Mouse (Mus musculus) forebrain, embryonic 14.5 days (tissue): ENCODE data around the gene Prrg3. TPM values are rescaled to one million over a fixed set of nuclear protein-coding genes. Genes with fewer than 3 reads are reported as not detected.
A peak's percentile ranks its signal among the peaks of the same experiment; 100 is the strongest.

Experiments used
- ATAC-seq: fragments of 200-750 bp; cut with Nextera tagmentation; 2 replicates; pipeline ENCODE4 v1.8.0; 2017; ENCODE audit warnings: mild to moderate bottlenecking, moderate library complexity
- DNase-seq: peaks from one replicate; pipeline ENCODE4 v3.0.0-alpha.2; 2015; ENCODE audit warnings: low spot score
- H3K27ac ChIP-seq: fragments of 300-500 bp; sonication (generic); 2 replicates; pipeline ENCODE4 v1.5.1; 2014; ENCODE audit warnings: low read depth, mild to moderate bottlenecking, control low read depth, low read length, moderate library complexity
- H3K27me3 ChIP-seq: fragments of 300-500 bp; sonication (generic); replicated peaks from 2 replicates; pipeline ENCODE4 v1.6.1; 2014; ENCODE audit warnings: low read length, control low read depth, mixed read lengths; ENCODE audit not compliant: control insufficient read depth, insufficient read depth
- H3K36me3 ChIP-seq: fragments of 300-500 bp; sonication (generic); 2 replicates; pipeline ENCODE4 v1.6.1; 2014; ENCODE audit warnings: low read length, control low read depth; ENCODE audit not compliant: control insufficient read depth, insufficient read depth
- H3K4me1 ChIP-seq: fragments of 300-500 bp; sonication (generic); 2 replicates; pipeline ENCODE4 v1.6.1; 2014; ENCODE audit warnings: antibody characterized with exemption, low read length, control low read depth; ENCODE audit not compliant: control insufficient read depth, insufficient read depth
- H3K4me2 ChIP-seq: fragments of 300-500 bp; sonication (generic); 2 replicates; pipeline ENCODE4 v1.6.1; 2014; ENCODE audit warnings: mild to moderate bottlenecking, control low read depth, low read length
- H3K4me3 ChIP-seq: fragments of 300-500 bp; sonication (generic); 2 replicates; pipeline ENCODE4 v1.5.1; 2014; ENCODE audit warnings: low read depth, low read length, control low read depth
- H3K9ac ChIP-seq: fragments of 300-500 bp; sonication (generic); 2 replicates; pipeline ENCODE4 v1.6.1; 2014; ENCODE audit warnings: mild to moderate bottlenecking, low read length, control low read depth, moderate library complexity
- H3K9me3 ChIP-seq: fragments of 300-500 bp; sonication (generic); replicated peaks from 2 replicates; pipeline ENCODE4 v1.6.1; 2016; ENCODE audit warnings: low read length, control low read depth, mixed read lengths; ENCODE audit not compliant: control insufficient read depth
- WGBS: fragments of 180-500 bp; shearing (Covaris S2); extraction: QIAGEN DNeasy Blood & Tissue Kit; methylation state at CpG from one replicate; pipeline ENCODE4 v1.1.7; 2014; 5-methylcytosine and 5-hydroxymethylcytosine counted together
- polyA plus RNA-seq: library from polyadenylated mRNA; unstranded; fragments of >200 nt; fragmentation: Nextera tagmentation; extraction: Ambion mirVana; gene quantifications from 2 replicates; pipeline ENCODE4 v1.2.1, GENCODE M21; 2014

The Prrg3 gene
- 4.9 and 7.5 TPM in 2 replicates for polyA plus RNA-seq

DNA sequence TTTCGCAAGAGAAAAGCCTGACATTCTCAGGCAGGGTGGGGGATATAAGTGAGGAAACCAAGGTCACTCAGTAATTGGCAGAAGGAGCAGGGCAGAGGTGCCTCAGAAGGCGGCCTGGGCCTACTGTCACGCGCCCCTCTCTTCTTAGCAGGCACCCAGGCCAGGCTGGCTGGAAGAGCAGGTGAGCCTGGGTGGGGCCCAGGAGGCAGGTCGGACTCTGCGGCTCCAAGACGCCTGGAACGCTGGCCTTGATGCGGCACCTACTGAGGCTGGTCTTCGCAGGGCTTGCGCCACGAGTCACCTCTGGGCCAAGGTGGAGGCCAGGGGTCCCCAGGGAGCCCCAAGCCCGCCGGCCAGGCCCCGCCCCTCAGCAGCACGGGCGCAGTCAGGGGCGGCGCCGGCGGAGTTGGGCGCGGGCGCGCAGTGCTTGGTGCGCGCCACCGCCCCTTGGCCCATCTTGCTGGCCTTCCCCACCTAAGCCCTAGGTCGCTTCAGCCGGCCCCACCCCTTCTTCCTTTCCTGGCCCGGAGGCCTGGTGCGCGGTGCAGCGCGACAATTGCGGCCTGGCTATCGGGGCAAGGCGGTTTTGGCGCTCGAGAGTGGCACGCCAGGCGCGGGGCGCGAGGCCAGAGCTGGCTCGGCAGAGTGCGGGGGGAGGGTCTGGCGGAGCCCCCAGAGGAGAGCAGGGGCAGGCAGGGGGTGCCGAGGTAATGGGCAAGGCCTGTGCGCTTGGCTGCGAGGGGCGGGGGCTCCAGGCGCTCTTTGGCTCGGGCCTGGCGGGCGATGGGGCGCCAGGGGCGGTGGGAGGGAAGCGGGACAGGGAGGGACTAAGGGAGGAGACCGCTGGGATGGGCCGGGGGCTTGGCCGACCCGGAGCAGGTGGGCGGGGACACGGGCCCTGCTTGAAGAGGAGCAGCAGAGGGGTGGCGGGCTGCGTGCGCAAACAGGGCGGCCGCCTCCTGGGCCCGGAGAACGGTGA, at the start of gene Prrg3:
Gene Prrg3, plus strand, starts transcription at position 552 of the 979 bp plus-strand sequence.
- Histone ChIP-seq H3K4me2 (peak within 1 kb of the TSS; percentile 63), H3K9ac (peak within 1 kb of the TSS; percentile 66), H3K4me3 (peak within 1 kb of the TSS; percentile 45), H3K27ac (peak within 1 kb of the TSS; percentile 14; the same call in 1 of the 2 replicates), H3K36me3 (peaks cover 3% of the 10 kb centered on the region; the same call in 1 of the 2 replicates), H3K9me3 (no peaks in the 10 kb centered on the region), H3K4me1 (0 out of 2 replicates have a peak, but pooled peaks cover 2% of the 10 kb centered on the region), H3K27me3 (no peaks in the 10 kb centered on the region)
- DNase-seq (peak; percentile 64), ATAC-seq (peak; percentile 90)
- 32% methylated on average over 57 of the region's 72 CpGs for WGBS

DNA sequence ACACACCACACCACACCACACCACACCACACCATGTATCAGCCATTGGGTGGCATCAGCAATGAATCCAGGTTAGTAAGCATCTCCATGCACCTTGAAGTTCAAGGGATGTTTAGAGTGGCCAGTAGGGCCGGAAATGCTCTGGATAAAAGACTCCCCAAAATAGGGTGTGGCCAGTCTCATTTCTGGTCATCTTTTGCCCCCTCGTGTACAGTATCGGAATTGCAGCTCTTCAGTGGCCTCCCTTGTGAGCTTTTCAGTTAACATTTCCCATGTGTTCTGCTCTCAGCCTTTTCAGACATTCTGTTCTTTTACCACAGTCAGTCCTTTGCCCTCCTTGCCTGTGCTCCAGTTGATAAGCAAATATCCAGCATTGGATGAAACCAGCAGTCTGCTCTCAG, 15.8 kb upstream of the Prrg3 start:
- Histone ChIP-seq H3K4me2 (no peak overlapping the region), H3K9ac (no peak overlapping the region), H3K4me3 (no peak overlapping the region), H3K27me3 (no peaks in the 10 kb centered on the region), H3K36me3 (no peaks in the 10 kb centered on the region), H3K4me1 (no peaks in the 10 kb centered on the region), H3K27ac (no peak overlapping the region), H3K9me3 (no peaks in the 10 kb centered on the region)
- ATAC-seq (no peak), DNase-seq (peak; percentile 46)
- 28% methylated on average over 3 of the region's 3 CpGs for WGBS

DNA sequence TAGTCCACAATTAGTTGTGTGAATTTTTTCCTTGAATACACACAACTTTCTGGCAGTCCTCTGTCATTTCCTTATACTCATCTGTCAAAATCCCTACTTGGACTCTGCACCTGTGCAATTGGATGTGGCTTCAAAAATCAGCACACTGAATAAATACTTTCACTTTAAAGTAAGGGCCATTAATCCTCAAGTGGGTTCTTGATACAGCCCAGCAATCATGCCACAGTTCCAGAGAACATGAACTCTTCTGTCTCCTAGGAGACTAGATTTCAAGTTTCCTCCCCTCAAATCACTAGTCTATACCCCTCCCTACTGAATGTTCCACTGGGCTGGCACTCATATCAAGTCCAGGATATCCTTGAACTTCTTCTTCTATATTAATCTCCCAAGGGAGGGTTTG, 4.1 kb upstream of the Prrg3 start:
- Histone ChIP-seq H3K4me1 (no peaks in the 10 kb centered on the region), H3K4me3 (no peak overlapping the region), H3K27ac (no peak overlapping the region), H3K9me3 (no peaks in the 10 kb centered on the region), H3K9ac (no peak overlapping the region), H3K4me2 (no peak overlapping the region), H3K36me3 (no peaks in the 10 kb centered on the region), H3K27me3 (no peaks in the 10 kb centered on the region)
- ATAC-seq (no peak), DNase-seq (no peak)

DNA sequence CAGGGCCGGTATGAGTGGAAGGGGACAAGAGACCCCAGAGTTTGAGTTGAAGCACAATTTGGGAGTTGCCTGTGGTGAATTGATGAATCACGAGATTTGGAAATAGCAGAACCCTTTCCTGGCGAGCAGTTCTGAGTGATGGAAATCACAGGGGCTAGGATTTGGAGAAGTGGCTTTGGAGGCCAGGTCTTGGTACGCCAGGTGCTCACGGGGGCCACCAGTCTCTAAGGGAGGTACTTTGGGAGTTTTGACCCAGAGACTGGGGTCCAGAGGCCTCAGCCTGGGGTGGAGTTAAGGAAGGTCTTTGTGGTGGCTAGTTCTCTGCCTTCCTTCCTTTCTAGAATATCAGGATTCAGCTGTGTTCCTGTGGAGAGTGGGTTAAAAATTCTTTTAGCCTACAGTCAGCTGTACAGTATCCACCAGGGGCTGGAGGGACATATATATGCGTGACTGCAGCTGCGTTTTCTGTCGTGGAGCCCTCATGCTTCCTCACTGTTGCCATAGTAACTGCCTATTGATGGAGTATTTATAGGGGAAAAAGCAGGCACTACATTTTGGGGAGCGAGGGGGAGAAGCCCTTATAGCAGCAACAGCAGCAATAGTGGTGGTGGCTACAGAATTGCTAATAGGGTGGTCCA, 970 bp downstream of the Prrg3 start:
- ATAC-seq (peak; percentile 15), DNase-seq (peak; percentile 48)
- H3K9me3 ChIP-seq = no peaks in the 10 kb centered on the region
- WGBS = 35% methylated on average over 9 of the region's 9 CpGs
- peak overlapping the region; percentile 63 for H3K4me2 ChIP-seq
- H3K27ac ChIP-seq = no peak overlapping the region
- no peaks in the 10 kb centered on the region for H3K27me3 ChIP-seq
- H3K4me1 ChIP-seq = 0 out of 2 replicates have a peak, but pooled peaks cover 2% of the 10 kb centered on the region
- peak overlapping the region; percentile 45 for H3K4me3 ChIP-seq
- H3K36me3 ChIP-seq = peaks cover 3% of the 10 kb centered on the region; the same call in 1 of the 2 replicates
- H3K9ac ChIP-seq = peak overlapping the region; percentile 66

DNA sequence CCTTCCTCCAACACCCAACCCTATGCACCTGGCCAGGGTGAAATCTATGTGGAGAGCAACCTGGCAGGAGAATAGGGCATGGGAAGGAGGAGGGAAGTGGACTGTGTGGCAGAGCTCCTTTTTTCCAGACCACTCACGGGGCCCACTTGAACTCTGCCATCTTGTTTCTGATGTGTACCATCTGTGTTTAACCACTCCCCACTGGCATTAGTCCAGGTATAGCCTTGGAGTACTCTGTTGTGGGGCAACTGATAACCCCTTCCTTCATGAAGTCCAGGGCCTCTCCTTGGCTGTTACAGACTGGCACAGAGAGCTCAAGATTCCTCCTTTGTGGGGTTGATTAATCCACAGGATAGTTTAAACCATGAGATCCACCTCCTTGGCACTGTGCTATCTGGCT, 5.8 kb downstream of the Prrg3 start:
- DNase-seq = no peak
- no peak for ATAC-seq
- H3K4me1 ChIP-seq = 0 out of 2 replicates have a peak, but pooled peaks cover 2% of the 10 kb centered on the region
- H3K27me3 ChIP-seq = no peaks in the 10 kb centered on the region
- no peak overlapping the region for H3K4me3 ChIP-seq
- H3K9ac ChIP-seq = no peak overlapping the region
- H3K4me2 ChIP-seq = no peak overlapping the region
- WGBS = 81% methylated on average over 1 of the region's 1 CpGs
- no peak overlapping the region for H3K27ac ChIP-seq
- H3K36me3 ChIP-seq = peaks cover 3% of the 10 kb centered on the region; the same call in 1 of the 2 replicates
- H3K9me3 ChIP-seq = no peaks in the 10 kb centered on the region

DNA sequence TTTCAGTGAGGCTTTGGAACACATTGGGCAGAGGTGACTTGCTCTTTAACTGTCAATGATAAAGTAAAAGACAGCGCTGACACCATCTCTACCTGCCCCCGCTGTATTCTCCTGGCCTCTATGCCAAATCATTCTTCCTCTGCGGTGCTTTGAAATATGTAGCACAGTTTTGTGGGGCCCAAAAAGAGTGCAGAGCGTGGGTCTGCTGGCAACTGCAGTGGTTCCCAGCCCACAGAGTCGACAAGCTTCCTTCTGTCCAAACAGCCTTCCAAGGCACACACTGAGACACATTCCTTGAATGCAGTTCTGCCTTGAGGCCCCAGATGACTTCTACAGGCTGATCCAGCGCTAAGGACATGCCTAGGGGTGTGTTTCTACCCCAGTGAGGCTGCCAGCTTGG, 6.4 kb downstream of the Prrg3 start:
- no peaks in the 10 kb centered on the region for H3K9me3 ChIP-seq
- DNase-seq (no peak), ATAC-seq (no peak)
- no peaks in the 10 kb centered on the region for H3K4me1 ChIP-seq
- H3K27me3 ChIP-seq = no peaks in the 10 kb centered on the region
- H3K27ac ChIP-seq = no peak overlapping the region
- no peak overlapping the region for H3K4me3 ChIP-seq
- WGBS = 77% methylated on average over 6 of the region's 6 CpGs
- no peak overlapping the region for H3K4me2 ChIP-seq
- peaks cover 3% of the 10 kb centered on the region; the same call in 1 of the 2 replicates for H3K36me3 ChIP-seq
- no peak overlapping the region for H3K9ac ChIP-seq

DNA sequence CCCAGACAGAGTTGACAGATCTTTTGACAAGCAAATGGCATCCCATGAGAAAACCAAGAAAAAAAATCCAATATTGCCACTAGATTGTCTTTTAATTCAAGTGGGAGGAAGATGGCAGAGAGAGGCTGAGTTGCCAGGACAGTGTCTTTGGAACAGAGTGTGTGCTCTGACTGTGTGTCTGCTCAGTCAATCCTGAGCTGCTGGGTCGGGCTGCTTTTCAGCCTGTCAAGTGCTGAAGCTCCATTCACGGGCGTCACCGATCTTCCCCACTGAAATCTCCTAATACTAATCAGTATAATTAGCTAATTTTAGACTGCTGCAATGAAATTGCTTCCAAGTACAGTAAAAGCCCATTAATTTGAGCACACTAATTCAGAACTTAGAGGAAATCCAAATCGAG, 8.9 kb downstream of the Prrg3 start:
- Histone ChIP-seq H3K4me1 (no peaks in the 10 kb centered on the region), H3K27ac (no peak overlapping the region), H3K4me2 (no peak overlapping the region), H3K36me3 (peaks cover 3% of the 10 kb centered on the region; the same call in 1 of the 2 replicates), H3K4me3 (no peak overlapping the region), H3K9me3 (no peaks in the 10 kb centered on the region), H3K27me3 (no peaks in the 10 kb centered on the region), H3K9ac (no peak overlapping the region)
- DNase-seq (peak; percentile 7), ATAC-seq (no peak)
- 54% methylated on average over 5 of the region's 5 CpGs for WGBS

DNA sequence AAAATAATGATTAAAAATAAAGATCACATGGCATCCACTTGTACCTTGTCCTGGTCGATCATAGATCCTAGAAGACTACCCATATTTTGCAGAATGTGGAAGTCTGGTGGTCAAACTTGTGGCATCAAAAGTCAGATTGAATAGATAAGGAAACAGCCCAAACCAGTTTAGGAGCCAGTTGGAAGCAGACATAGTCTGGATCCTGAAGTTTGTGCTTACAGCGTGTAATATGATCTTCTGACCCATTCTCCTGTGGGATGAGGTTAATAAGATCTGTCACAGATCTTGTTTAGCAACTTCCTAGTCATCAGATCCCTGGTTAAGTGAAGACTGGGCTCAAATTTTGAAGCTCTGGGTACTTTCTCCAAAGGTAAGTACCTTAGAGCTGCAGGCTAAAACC, 10.3 kb downstream of the Prrg3 start, which contains the start of gene Fate1:
Gene Fate1, plus strand, starts transcription at position 301 of the 400 bp plus-strand sequence.
- Histone ChIP-seq H3K4me3 (no peak within 1 kb of the TSS), H3K27ac (no peak within 1 kb of the TSS), H3K4me2 (no peak within 1 kb of the TSS), H3K9ac (no peak within 1 kb of the TSS), H3K36me3 (no peaks in the 10 kb centered on the region), H3K4me1 (no peaks in the 10 kb centered on the region), H3K27me3 (no peaks in the 10 kb centered on the region), H3K9me3 (no peaks in the 10 kb centered on the region)
- DNase-seq (no peak), ATAC-seq (no peak)
- 85% methylated on average over 2 of the region's 2 CpGs for WGBS
